Mouse (Mus musculus) liver, embryonic 15.5 days (tissue): ENCODE data around the gene Plekhj1. TPM values are rescaled to one million over a fixed set of nuclear protein-coding genes. Genes with fewer than 3 reads are reported as not detected.
A peak's percentile ranks its signal among the peaks of the same experiment; 100 is the strongest.

Experiments used
- ATAC-seq: fragments of 200-750 bp; cut with Nextera tagmentation; 2 replicates; pipeline ENCODE4 v1.8.0; 2017; ENCODE audit warnings: moderate number of reproducible peaks, mild to moderate bottlenecking, moderate library complexity; ENCODE audit not compliant: insufficient read depth
- H3K27ac ChIP-seq: fragments of 300-500 bp; sonication (generic); replicated peaks from 2 replicates; pipeline ENCODE4 v1.5.1; 2015; ENCODE audit warnings: mild to moderate bottlenecking, inconsistent platforms
- H3K27me3 ChIP-seq: fragments of 300-500 bp; sonication (generic); 2 replicates; pipeline ENCODE4 v1.6.1; 2015; ENCODE audit warnings: mild to moderate bottlenecking, inconsistent platforms
- H3K36me3 ChIP-seq: fragments of 300-500 bp; sonication (generic); replicated peaks from 2 replicates; pipeline ENCODE4 v1.6.1; 2015; ENCODE audit warnings: moderate library complexity, mild to moderate bottlenecking, inconsistent platforms
- H3K4me1 ChIP-seq: fragments of 300-500 bp; sonication (generic); replicated peaks from 2 replicates; pipeline ENCODE4 v1.6.1; 2015; ENCODE audit warnings: inconsistent platforms
- H3K4me2 ChIP-seq: fragments of 300-500 bp; sonication (generic); 2 replicates; pipeline ENCODE4 v1.6.1; 2015; ENCODE audit warnings: moderate library complexity, mild to moderate bottlenecking, inconsistent platforms
- H3K4me3 ChIP-seq: fragments of 300-500 bp; sonication (generic); replicated peaks from 2 replicates; pipeline ENCODE4 v1.5.1; 2015; ENCODE audit warnings: mild to moderate bottlenecking, inconsistent platforms
- H3K9ac ChIP-seq: fragments of 300-500 bp; sonication (generic); 2 replicates; pipeline ENCODE4 v1.6.1; 2015; ENCODE audit warnings: moderate library complexity, mild to moderate bottlenecking, inconsistent platforms
- H3K9me3 ChIP-seq: fragments of 300-500 bp; sonication (generic); replicated peaks from 2 replicates; pipeline ENCODE4 v1.6.1; 2016; ENCODE audit warnings: inconsistent platforms
- WGBS: fragments of 180-500 bp; shearing (Covaris S2); methylation state at CpG from one replicate; pipeline ENCODE4 v1.1.7; 2015; ENCODE audit warnings: mixed read lengths; ENCODE audit not compliant: insufficient replicate concordance; 5-methylcytosine and 5-hydroxymethylcytosine counted together
- polyA plus RNA-seq: library from polyadenylated mRNA; unstranded; fragments of >200 nt; fragmentation: Nextera tagmentation; extraction: Ambion mirVana; gene quantifications from 2 replicates; pipeline ENCODE4 v1.2.1, GENCODE M21; 2015

The Plekhj1 gene
- polyA plus RNA-seq, 1 experiment from 2014 or later, result 73.6 TPM

DNA sequence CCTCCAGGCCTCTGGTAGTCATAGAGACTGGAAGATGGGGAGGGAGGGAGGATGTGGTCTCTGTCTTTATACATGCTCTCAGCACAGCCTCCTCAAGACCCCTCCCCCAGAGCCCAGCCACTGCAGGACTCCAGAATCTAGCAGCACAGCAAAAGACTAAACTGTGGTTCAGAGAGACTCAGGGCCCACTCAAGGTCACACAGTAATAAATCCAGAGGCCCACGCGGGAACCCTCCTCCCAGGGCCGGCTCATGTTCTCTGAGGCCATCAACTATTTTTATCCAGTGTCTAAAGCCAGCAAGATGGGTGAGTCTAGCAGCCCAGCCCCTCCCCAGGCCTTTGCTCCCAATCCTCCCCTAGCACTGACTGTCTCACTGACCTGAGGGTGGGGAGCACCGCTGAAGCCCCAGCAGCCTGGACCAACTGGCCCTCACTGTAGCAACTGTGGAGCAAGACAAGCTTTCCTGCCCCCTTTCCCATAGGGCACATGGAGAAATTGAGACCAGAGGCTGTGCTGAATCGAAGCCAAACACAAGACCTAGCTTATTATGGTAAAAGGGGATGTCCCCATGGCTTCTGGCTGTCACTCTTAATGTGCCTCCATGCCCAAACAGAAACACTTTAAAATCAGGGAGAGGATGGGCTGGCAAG, 14.1 kb upstream of the Plekhj1 start:
- ATAC-seq, result no peak
- H3K4me3 ChIP-seq, result no peak overlapping the region
- H3K9me3 ChIP-seq, result no peaks in the 10 kb centered on the region
- 45% methylated on average over 5 of the region's 5 CpGs for WGBS
- H3K27me3 ChIP-seq, result peaks cover 66% of the 10 kb centered on the region
- H3K27ac ChIP-seq, result no peak overlapping the region
- H3K9ac ChIP-seq, result no peak overlapping the region
- H3K36me3 ChIP-seq, result no peaks in the 10 kb centered on the region
- peaks cover 29% of the 10 kb centered on the region for H3K4me1 ChIP-seq
- H3K4me2 ChIP-seq, result no peak overlapping the region

DNA sequence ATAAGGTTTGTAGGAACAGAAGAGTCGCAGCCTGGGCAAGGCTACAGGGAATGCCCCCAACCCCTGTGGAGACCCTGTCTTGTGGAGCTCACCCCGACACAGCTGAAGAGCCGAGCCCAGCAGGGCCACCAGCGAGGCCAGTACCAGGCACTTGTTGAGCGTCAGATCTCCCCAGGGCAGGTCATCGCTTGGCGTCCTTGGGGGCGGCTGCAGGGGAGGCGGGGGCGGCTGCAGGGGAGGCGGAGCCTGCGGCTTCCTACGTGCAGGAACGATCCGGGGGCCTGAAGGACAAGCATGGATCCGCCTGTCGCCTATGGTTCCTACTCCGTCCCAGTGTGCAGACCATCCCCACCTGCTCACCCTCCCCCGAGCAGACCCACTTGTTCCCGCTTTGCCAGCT, 11.7 kb upstream of the Plekhj1 start:
- WGBS, result 9% methylated on average over 20 of the region's 20 CpGs
- H3K36me3 ChIP-seq, result peaks cover 4% of the 10 kb centered on the region
- no peak for ATAC-seq
- no peak overlapping the region for H3K4me3 ChIP-seq
- H3K27ac ChIP-seq, result no peak overlapping the region
- H3K4me2 ChIP-seq, result peak overlapping the region; percentile 18; the same call in 1 of the 2 replicates
- no peak overlapping the region for H3K9ac ChIP-seq
- peaks cover 48% of the 10 kb centered on the region for H3K4me1 ChIP-seq
- peaks cover 82% of the 10 kb centered on the region for H3K27me3 ChIP-seq
- H3K9me3 ChIP-seq, result no peaks in the 10 kb centered on the region

DNA sequence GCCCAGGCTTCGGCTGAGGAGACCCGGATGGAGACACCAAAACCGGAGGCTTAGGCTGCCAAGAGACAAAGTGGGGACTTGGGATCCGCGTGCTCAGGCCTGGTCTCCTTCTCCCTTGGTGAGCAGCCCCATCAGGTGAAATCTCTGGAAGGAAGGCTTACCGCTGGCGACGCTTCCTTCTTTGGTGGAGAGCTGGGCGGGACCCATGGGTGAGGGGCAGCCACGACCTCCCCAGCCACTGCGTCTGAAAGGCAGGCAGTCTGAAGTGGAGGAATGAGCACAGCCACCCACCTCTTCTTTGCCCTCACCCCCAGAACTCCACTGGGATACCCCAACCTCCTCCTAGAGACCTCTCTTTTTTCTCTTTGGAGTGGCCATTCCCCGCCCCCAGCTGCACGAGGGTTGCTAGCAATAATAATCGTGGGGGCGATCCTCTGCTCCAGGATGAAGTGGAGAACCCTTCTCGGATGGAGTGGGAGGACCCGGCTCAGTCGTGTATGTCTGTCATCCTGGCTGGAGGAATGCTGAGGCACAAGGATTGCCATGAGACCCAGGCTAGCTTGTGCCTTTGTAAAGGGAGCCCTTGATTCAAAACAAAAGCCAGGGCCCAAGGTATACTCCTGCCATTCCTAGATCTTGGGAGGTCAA, 10.7 kb upstream of the Plekhj1 start:
- Histone ChIP-seq H3K36me3 (peaks cover 13% of the 10 kb centered on the region), H3K27ac (no peak overlapping the region), H3K4me2 (peak overlapping the region; percentile 39), H3K9ac (no peak overlapping the region), H3K4me1 (peaks cover 51% of the 10 kb centered on the region), H3K4me3 (0 out of 2 replicates have a peak overlapping the region, but pooled peaks have one; percentile 1), H3K27me3 (peaks cover 78% of the 10 kb centered on the region), H3K9me3 (no peaks in the 10 kb centered on the region)
- WGBS, result 8% methylated on average over 18 of the region's 18 CpGs
- no peak for ATAC-seq

DNA sequence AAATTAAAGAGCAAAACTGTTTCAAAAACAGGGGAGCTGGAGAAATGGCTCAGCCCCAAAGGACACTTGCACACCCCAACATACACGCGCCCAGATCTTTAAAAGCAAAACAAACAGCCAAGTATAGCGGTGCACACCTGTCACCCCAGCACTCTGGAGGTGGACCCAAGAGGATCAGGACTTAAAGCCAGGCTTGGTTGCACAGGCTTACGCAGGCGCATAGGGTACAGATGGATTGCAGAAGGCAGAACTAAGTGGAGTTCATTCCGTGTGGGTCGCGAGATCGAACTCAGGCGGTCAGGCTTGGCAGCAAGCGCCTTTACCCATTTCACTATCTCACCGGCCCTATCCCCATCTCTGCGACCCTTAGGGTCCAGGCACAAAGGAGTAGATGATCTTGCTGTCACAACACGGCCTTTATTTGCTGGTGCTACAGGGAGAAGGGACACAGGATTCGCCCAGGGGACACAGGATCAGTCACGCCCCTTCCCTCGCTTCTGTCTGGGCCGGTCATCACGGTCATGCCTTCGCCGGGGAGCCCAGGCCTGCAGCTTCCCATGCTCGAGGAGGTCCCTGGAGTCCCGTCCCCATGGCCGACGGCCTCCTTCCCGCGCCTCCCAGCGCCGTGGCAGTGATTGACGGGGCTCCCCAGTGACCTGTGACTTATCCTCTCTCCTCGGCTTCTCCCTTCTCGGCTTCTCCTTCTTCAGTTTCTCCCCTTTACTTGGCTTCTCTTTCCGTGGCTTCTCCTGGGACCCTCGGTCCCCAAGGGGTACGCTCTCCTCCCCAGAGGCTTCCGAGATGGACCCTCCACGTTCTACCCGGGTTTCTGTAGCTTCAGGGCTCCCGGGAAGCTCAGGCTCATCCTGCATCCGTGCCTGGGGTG, 9.9 kb upstream of the Plekhj1 start:
- Histone ChIP-seq H3K36me3 (peaks cover 21% of the 10 kb centered on the region), H3K9ac (no peak overlapping the region), H3K27ac (no peak overlapping the region), H3K4me2 (peak overlapping the region; percentile 39), H3K9me3 (no peaks in the 10 kb centered on the region), H3K4me1 (peaks cover 51% of the 10 kb centered on the region), H3K27me3 (peaks cover 74% of the 10 kb centered on the region), H3K4me3 (0 out of 2 replicates have a peak overlapping the region, but pooled peaks have one; percentile 1)
- ATAC-seq, result no peak
- 18% methylated on average over 40 of the region's 40 CpGs for WGBS

DNA sequence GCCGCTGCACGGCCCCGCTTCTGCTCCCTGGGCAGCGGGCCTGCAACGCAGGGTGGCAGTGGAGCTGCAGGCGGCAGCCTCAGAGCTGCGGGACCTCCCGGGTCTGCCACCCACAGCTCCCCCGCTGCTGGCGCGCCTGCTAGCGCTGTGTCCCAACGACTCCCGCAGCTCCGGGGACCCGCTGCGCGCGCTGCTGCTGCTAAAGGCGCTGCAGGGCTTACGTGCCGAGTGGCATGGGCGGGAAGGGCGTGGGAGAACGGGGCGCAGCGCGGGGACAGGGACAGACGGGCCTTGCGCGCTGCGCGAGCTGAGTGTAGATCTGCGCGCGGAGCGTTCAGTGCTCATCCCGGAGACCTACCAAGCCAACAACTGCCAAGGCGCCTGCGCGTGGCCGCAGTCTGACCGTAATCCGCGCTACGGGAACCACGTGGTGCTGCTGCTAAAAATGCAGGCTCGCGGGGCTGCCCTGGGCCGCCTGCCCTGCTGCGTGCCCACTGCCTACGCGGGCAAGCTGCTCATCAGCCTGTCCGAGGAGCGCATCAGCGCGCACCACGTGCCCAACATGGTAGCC, 8.7 kb upstream of the Plekhj1 start:
- peaks cover 33% of the 10 kb centered on the region for H3K36me3 ChIP-seq
- WGBS, result under 1% methylated on average over 58 of the region's 58 CpGs
- peaks cover 62% of the 10 kb centered on the region for H3K27me3 ChIP-seq
- peak; percentile 40 for ATAC-seq
- H3K4me1 ChIP-seq, result peaks cover 51% of the 10 kb centered on the region
- peak overlapping the region; percentile 82 for H3K4me2 ChIP-seq
- peak overlapping the region; percentile 29 for H3K27ac ChIP-seq
- H3K9me3 ChIP-seq, result no peaks in the 10 kb centered on the region
- peak overlapping the region; percentile 53 for H3K4me3 ChIP-seq
- peak overlapping the region; percentile 47 for H3K9ac ChIP-seq

DNA sequence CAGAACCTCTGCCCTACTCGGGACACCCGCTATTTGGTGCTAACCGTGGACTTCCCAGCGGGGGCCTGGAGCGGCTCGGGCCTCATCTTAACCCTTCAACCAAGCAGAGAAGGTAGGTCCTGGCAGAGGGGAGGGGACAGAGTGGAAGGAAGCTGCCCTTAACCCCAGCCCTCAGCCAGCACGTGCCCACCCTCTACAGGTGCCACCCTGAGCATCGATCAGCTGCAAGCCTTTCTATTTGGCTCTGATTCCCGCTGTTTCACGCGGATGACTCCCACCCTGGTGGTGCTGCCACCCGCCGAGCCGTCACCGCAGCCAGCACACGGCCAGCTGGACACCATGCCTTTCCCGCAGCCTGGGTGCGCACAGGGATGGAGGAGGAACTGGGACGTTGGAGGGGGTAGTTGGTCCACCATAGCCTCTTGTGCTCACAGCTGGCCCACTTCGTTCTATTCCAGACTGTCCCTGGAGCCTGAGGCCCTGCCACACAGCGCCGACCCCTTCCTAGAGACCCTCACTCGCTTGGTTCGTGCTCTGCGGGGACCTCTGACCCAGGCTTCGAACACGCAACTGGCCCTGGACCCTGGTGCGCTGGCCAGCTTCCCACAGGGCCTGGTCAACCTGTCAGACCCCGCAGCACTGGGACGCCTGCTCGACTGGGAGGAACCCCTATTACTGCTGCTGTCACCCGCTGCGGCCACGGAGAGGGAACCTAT, 8.1 kb upstream of the Plekhj1 start:
- Histone ChIP-seq H3K9ac (peak overlapping the region; percentile 47; the same call in 1 of the 2 replicates), H3K9me3 (no peaks in the 10 kb centered on the region), H3K36me3 (peaks cover 39% of the 10 kb centered on the region), H3K4me2 (peak overlapping the region; percentile 82), H3K4me3 (peak overlapping the region; percentile 53), H3K27ac (peak overlapping the region; percentile 29; the same call in 1 of the 2 replicates), H3K27me3 (peaks cover 56% of the 10 kb centered on the region), H3K4me1 (peaks cover 51% of the 10 kb centered on the region)
- WGBS, result 51% methylated on average over 34 of the region's 34 CpGs
- peak; percentile 3; the same call in 1 of the 2 replicates for ATAC-seq

DNA sequence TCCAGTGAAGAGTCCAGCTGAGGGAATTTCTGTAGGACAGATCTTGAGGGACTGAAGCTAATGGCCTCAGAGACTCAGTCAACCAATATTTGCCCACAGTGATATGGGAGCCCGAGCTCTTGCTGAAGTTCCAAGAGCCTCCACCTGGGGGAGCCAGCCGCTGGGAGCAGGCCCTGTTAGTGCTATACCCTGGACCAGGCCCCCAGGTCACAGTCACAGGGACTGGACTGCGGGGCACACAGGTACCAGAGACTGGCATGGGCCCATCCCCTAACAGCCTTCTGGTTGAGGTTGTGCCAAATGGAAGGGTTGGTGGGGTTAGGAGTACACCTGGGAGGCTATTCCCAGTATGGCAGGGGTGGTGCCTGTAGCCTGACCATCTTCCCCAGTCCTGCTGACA, 7.5 kb upstream of the Plekhj1 start:
- Histone ChIP-seq H3K4me3 (no peak overlapping the region), H3K27ac (no peak overlapping the region), H3K9me3 (no peaks in the 10 kb centered on the region), H3K4me2 (0 out of 2 replicates have a peak overlapping the region, but pooled peaks have one; percentile 82), H3K27me3 (peaks cover 50% of the 10 kb centered on the region), H3K36me3 (peaks cover 45% of the 10 kb centered on the region), H3K4me1 (peaks cover 51% of the 10 kb centered on the region), H3K9ac (no peak overlapping the region)
- WGBS, result 12% methylated on average over 3 of the region's 3 CpGs
- ATAC-seq, result peak; percentile 59

DNA sequence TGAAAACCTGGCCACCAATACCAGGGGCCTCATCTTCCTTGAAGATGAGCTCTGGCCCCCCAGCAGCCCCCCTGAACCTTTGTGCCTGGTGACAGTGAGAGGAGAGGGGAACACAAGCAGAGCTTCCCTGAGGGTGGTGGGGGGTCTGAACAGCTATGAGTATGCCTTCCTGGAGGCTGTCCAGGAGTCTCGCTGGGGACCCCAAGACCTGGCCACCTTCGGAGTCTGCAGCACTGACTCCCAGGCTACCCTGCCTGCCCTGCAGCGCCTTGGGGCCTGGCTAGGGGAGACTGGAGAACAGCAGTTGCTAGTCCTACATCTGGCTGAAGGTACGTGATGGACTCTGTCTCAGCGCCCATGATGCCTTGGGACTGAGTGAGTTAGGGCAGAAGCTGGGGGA, 6.9 kb upstream of the Plekhj1 start:
- ATAC-seq, result no peak
- H3K27me3 ChIP-seq, result peaks cover 44% of the 10 kb centered on the region
- H3K9ac ChIP-seq, result no peak overlapping the region
- H3K4me2 ChIP-seq, result no peak overlapping the region
- H3K4me1 ChIP-seq, result peaks cover 54% of the 10 kb centered on the region
- peaks cover 48% of the 10 kb centered on the region for H3K36me3 ChIP-seq
- no peaks in the 10 kb centered on the region for H3K9me3 ChIP-seq
- 77% methylated on average over 5 of the region's 5 CpGs for WGBS
- H3K27ac ChIP-seq, result no peak overlapping the region; the same call in 1 of the 2 replicates
- H3K4me3 ChIP-seq, result no peak overlapping the region

DNA sequence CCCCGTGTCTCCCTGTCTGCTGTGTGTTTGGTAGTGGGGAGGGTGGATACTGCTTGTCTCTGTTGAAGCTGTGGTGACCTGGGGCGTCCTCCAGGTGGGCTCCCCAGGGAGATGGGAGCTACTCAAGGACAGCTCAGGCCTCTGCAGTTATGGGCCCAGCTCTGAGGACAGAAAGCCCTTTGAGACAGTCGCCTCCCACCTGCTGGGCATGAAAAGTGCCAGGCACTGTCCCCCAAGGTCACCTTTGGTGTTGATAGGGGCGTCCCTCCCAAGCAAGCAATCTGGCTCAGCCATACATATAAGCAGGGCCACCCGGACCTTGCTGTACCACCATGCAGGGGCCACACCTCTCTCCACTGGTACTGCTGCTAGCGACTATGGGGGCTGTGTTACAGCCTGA, 6.5 kb upstream of the Plekhj1 start, which contains the start of gene Amh:
Amh (plus strand) TSS at position 328 of the 400 bp plus-strand sequence.
- 0 out of 2 replicates have a peak within 1 kb of the TSS, but pooled peaks have one; percentile 82 for H3K4me2 ChIP-seq
- ATAC-seq, result no peak

DNA sequence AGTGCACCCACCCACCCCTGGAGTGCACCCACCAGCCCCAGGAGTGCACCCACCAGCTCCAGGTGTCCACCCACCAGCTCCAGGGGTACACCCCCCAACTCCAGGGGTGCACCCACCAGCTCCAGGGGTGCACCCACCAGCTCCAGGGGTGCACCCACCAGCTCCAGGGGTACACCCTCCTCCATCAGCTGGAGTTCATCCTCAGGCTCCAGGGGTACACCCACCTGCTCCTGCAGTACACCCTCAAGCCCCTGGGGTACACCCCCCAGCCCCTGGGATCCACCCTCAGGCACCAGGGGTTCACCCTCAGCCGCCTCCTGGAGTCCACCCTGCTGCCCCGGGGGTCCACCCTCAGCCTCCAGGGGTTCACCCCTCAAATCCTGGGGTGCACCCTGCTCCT, 5.9 kb upstream of the Plekhj1 start:
- H3K4me3 ChIP-seq, result no peak overlapping the region
- H3K27ac ChIP-seq, result no peak overlapping the region
- no peak overlapping the region for H3K9ac ChIP-seq
- H3K27me3 ChIP-seq, result peaks cover 34% of the 10 kb centered on the region
- peaks cover 53% of the 10 kb centered on the region for H3K36me3 ChIP-seq
- 97% methylated on average over 2 of the region's 2 CpGs for WGBS
- H3K4me2 ChIP-seq, result no peak overlapping the region
- no peaks in the 10 kb centered on the region for H3K9me3 ChIP-seq
- H3K4me1 ChIP-seq, result peaks cover 59% of the 10 kb centered on the region
- no peak for ATAC-seq

More for the DNA sequence above, 6.5 kb upstream of the Plekhj1 start, which contains the start of gene Amh:
- 60% methylated on average over 6 of the region's 6 CpGs for WGBS
- Histone ChIP-seq H3K4me3 (no peak within 1 kb of the TSS), H3K4me1 (peaks cover 54% of the 10 kb centered on the region), H3K9me3 (no peaks in the 10 kb centered on the region), H3K9ac (no peak within 1 kb of the TSS), H3K27ac (no peak within 1 kb of the TSS; the same call in 1 of the 2 replicates), H3K27me3 (peaks cover 40% of the 10 kb centered on the region), H3K36me3 (peaks cover 52% of the 10 kb centered on the region)
